Mouse (Mus musculus) left cerebral cortex, postnatal 25 days (tissue): Measurements from ENCODE around the gene Olfr1446. TPM values are rescaled to one million over a fixed set of nuclear protein-coding genes. Genes with fewer than 3 reads are reported as not detected.
A peak's percentile ranks its signal among the peaks of the same experiment; 100 is the strongest.

Experiments used
- DNase-seq, 2 experiments: peaks; one replicate each; pipeline ENCODE4 v3.0.0; 2022; ENCODE audit warnings: low spot score in 2 of 2, mixed read lengths in 1 of 2
- intact Hi-C: fragments of 180-260 bp; cut with DNase I; formaldehyde crosslinking; loops from one replicate; pipeline ENCODE4 v1.15.1; 2025
- total RNA-seq, 2 experiments: library from RNA; stranded (reverse); gene quantifications; 2 replicates each; pipeline ENCODE4 v1.2.3; 2021

Olfr1446 gene
- total RNA-seq = not detected

GRCm38 (mm10) chr19:12893424-12893823 is at the start of gene Olfr1446:
Gene Olfr1446 (minus strand): TSS chr19:12893524.
- intact Hi-C loops = no loop called here
- DNase-seq = no peak

- intact Hi-C loops = no loop called here
- no peak for DNase-seq
Observed at GRCm38 (mm10) chr19:12930540-12930939, 37.2 kb upstream of the Olfr1446 start, which contains the start of gene Olfr1449. Gene Olfr1449 (plus strand): TSS chr19:12930840.

GRCm38 (mm10) chr19:12924319-12924718 is 31.0 kb upstream of the Olfr1446 start, which contains the start of gene Olfr1448:
Gene Olfr1448 (minus strand): TSS chr19:12924419.
- intact Hi-C loops = no loop called here
- DNase-seq = no peak

GRCm38 (mm10) chr19:12903643-12904042 is 10.3 kb upstream of the Olfr1446 start, which contains the start of gene Olfr1447:
Gene Olfr1447 (minus strand): TSS chr19:12903743.
- intact Hi-C loops = no loop called here
- no peak for DNase-seq

GRCm38 (mm10) chr19:12883555-12883954 is 9.8 kb downstream of the Olfr1446 start, which contains the start of gene Olfr1445:
Gene Olfr1445 (plus strand): TSS chr19:12883855.
- intact Hi-C loops = no loop called here
- DNase-seq = no peak

GRCm38 (mm10) chr19:12856983-12857382 is 36.3 kb downstream of the Olfr1446 start, which contains the start of gene Olfr1444:
Gene Olfr1444 (plus strand): TSS chr19:12857283.
- DNase-seq = no peak
- intact Hi-C loops = no loop called here

GRCm38 (mm10) chr19:12846382-12846781 is 46.9 kb downstream of the Olfr1446 start, which contains the start of gene Gm5244:
Gene Gm5244 (plus strand): TSS chr19:12846682.
- no peak for DNase-seq
- intact Hi-C loops = no loop called here

GRCm38 (mm10) chr19:12838507-12838906 is 54.8 kb downstream of the Olfr1446 start:
- DNase-seq = peak in 1 of 2 experiments; percentile 60
- intact Hi-C loops = no loop called here

Other genes starting within 250 kb of the Olfr1446 start
- gene Olfr1442, start 223.1 kb downstream of the Olfr1446 start, total RNA-seq = not detected
- gene Olfr1443, start 215.4 kb downstream of the Olfr1446 start, total RNA-seq = not detected
- gene Keg1, start 197.7 kb downstream of the Olfr1446 start, total RNA-seq = not detected
- gene Cntf, start 127.9 kb downstream of the Olfr1446 start, total RNA-seq = 1 to 10 TPM; 2.6 to 3.6 TPM
- 10 to 100 TPM; 94.5 to 98.0 TPM for gene Zfp91, start 97.4 kb downstream of the Olfr1446 start, total RNA-seq
- 1 to 10 TPM; 1.4 to 2.0 TPM for gene Lpxn, start 97.3 kb downstream of the Olfr1446 start, total RNA-seq
- not detected for gene Gm5244, start 46.8 kb downstream of the Olfr1446 start, total RNA-seq
- gene Olfr1444, start 36.2 kb downstream of the Olfr1446 start, total RNA-seq = not detected
- not detected for gene Olfr1445, start 9.7 kb downstream of the Olfr1446 start, total RNA-seq
- gene Olfr1447, start 10.2 kb upstream of the Olfr1446 start, total RNA-seq = not detected
- not detected for gene Olfr1448, start 30.9 kb upstream of the Olfr1446 start, total RNA-seq
- gene Olfr1449, start 37.3 kb upstream of the Olfr1446 start, total RNA-seq = not detected
- gene Olfr1450, start 56.7 kb upstream of the Olfr1446 start, total RNA-seq = not detected
- gene Olfr1451, start 101.5 kb upstream of the Olfr1446 start, total RNA-seq = not detected
- not detected for gene Olfr1453, start 134.8 kb upstream of the Olfr1446 start, total RNA-seq
- gene Olfr1454, start 167.1 kb upstream of the Olfr1446 start, total RNA-seq = not detected
- gene Olfr1457, start 204.4 kb upstream of the Olfr1446 start, total RNA-seq = not detected
- gene Olfr1458, start 213.3 kb upstream of the Olfr1446 start, total RNA-seq = not detected